In the genomic region with DNA sequence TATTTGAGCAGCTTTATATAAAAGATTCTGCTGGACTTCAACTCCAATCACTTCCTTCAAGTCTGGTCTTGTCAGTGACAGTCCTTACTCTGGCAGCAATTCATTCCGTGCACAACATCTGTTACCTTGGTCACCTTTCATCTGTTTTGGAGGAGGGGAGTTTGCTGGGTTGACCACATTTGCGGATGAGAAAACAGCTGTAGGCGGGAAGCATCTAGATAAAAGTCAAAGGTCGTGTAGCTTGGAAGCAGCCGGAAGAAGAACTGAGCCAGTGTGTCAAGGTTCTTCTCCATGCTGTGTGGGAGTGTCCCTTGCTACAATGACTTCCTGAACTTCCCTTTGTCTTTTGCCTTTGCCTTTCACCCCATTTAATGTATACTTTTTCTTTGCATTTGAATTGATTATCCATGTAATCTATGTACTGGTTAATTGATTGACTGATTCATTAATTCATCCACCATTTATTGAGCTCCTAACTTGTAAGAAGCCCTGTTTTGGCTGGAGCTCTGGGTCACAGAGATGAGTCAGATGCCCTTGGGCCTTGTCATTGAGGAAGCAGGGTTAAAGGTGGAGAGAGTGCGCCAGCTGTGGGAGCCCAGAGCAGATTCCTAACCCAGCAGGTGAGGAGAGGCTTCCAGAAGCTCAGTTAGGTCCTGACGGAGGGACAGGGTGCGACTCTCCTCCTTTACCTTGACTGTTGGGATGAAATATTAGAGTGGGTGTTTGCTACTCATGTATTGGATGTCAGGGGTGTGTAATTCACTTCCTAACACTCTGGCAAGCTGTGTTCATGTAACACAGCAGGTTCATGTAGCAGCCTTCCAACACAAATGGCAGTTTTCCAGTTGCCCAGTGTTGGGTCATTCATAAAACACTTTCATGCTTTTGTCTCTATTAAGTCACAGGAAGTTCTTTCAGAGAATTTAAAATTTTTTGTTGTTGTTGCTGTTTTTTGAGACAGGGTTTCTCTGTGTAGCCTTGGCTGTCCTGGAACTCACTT, we compare ENCODE assay signal across 13 mouse cellular contexts. TPM values are rescaled to one million over a fixed set of nuclear protein-coding genes. Genes with fewer than 3 reads are reported as not detected.
DNase-seq lines count a peak whose midpoint lies in the region; TF ChIP-seq lines count a peak whose summit lies in the region.
"Had no signal": no experiment of that assay in that cellular context is flagged by ENCODE, and none has a peak within 500 bp of the region (broad histone marks: within the 10 kb centered on the region; RNA-seq: fewer than 3 reads in every experiment).

No protein-coding gene starts in this region.

- H3K4me3 ChIP-seq in small intestine, adult 2 months (ENCODE audit: low read depth, low read length) = no peak overlapping the region
- H3K4me3 ChIP-seq: lung, embryonic 15.5 days had no signal

- no peak for TF ChIP-seq POLR2A in small intestine, adult 2 months (IDR thresholded peaks at IDR 0.05; ENCODE audit: low read depth, low read length)

- no peak for TF ChIP-seq CTCF in small intestine, adult 2 months (IDR thresholded peaks at IDR 0.05; ENCODE audit: extremely low read depth, insufficient read length, insufficient replicate concordance, low read depth, low read length)

- H3K4me1 ChIP-seq in small intestine, adult 2 months (ENCODE audit: control insufficient read depth, insufficient read depth, insufficient read length, low read length) = peaks cover 5% of the 10 kb centered on the region; the same call in 1 of the 2 replicates

- H3K36me3 ChIP-seq in small intestine, adult 2 months (ENCODE audit: control insufficient read depth, insufficient read depth, low read length) = no peaks in the 10 kb centered on the region
- H3K36me3 ChIP-seq: lung, embryonic 15.5 days had no signal

- DNase-seq in kidney, adult 9 months = peak; percentile 9
- no peak for DNase-seq in kidney, postnatal 10 days
- DNase-seq in CD8-positive naive resting alpha-beta T cell, adult 2 months (ENCODE audit: low read depth in 2 of 2, low spot score in 2 of 2) = peak; percentile 11 to 32
- peak; percentile 28 for DNase-seq in adrenal gland, postnatal 10 days
- DNase-seq in layer of hippocampus, adult 11-12 months (ENCODE audit: low spot score) = no peak
- DNase-seq in testis, postnatal 14 days (ENCODE audit: low spot score) = no peak
- DNase-seq in cerebellum, adult 8-10 months = no peak
- DNase-seq: cerebellum, postnatal 36 days; heart, adult 18-20 months; kidney, adult 18-20 months had no signal

- WGBS in small intestine, adult 2 months = 38% methylated on average over 8 of the region's 8 CpGs

- no peaks in the 10 kb centered on the region for H3K27me3 ChIP-seq in small intestine, adult 2 months (ENCODE audit: control insufficient read depth, insufficient read depth, low read length)
- H3K27me3 ChIP-seq: lung, embryonic 15.5 days had no signal

- H3K27ac ChIP-seq in small intestine, adult 2 months (ENCODE audit: insufficient read depth, low read depth, low read length) = 0 out of 2 replicates have a peak overlapping the region, but pooled peaks have one; percentile 21
- H3K27ac ChIP-seq: lung, embryonic 15.5 days had no signal

RNA-seq across cellular contexts. Expression of a gene that starts 6.4 kb away (rescaled TPM):
- 10 to 100 TPM; 46.7 to 51.2 TPM for total RNA-seq in adrenal gland, postnatal 10 days (2021)
- 28.2 and 43.9 TPM in 2 replicates for polyA plus RNA-seq in small intestine, adult 2 months (2012; rRNA removed)

RNA-seq across cellular contexts. Expression of a gene that starts 37.9 kb away (rescaled TPM):
- total RNA-seq in adrenal gland, postnatal 10 days (2021) = 1 to 10 TPM; 4.3 to 5.4 TPM
- polyA plus RNA-seq in small intestine, adult 2 months (2012; rRNA removed) = 8.2 and 18.4 TPM in 2 replicates
- total RNA-seq: hematopoietic stem cell, adult 5-6 weeks had no signal

Comparison
In these comparisons a context has a peak if more than half of its experiments do, and no peak if none do; other contexts are left out.
1. DNase-seq: peak in kidney, adult 9 months (single experiment), CD8-positive naive resting alpha-beta T cell, adult 2 months (2 of 2) and adrenal gland, postnatal 10 days (single experiment); none in kidney, postnatal 10 days (single experiment), layer of hippocampus, adult 11-12 months (single experiment), testis, postnatal 14 days (single experiment) and cerebellum, adult 8-10 months (single experiment).